Mouse (Mus musculus): ENCODE measurements around the gene Ifitm2.
"Not testable (repeated sequence)": the region's sequence is repeated elsewhere in the genome, so short reads cannot be mapped to it uniquely, and the experiment has no call there.

Ifitm2 gene

GRCm38 (mm10) chr7:140968710-140969109 is 12.9 kb upstream of the Ifitm2 start:
- not testable (repeated sequence) for DNase-seq (ENCODE audit: low spot score in 2 of 2)

GRCm38 (mm10) chr7:140967862-140968591 is 12.2 kb upstream of the Ifitm2 start:
- DNase-seq (ENCODE audit: low spot score in 2 of 2), result no peak

GRCm38 (mm10) chr7:140966921-140967320 is 11.1 kb upstream of the Ifitm2 start, which contains the start of gene Ifitm1:
Ifitm1 (plus strand) TSS chr7:140967221.
- no peak for DNase-seq (ENCODE audit: low spot score in 2 of 2)

- DNase-seq (ENCODE audit: low spot score in 2 of 2), result no peak
Measured at GRCm38 (mm10) chr7:140962733-140963132, 6.9 kb upstream of the Ifitm2 start.

- no peak for DNase-seq (ENCODE audit: low spot score in 2 of 2)
Measured at GRCm38 (mm10) chr7:140961416-140961815, 5.6 kb upstream of the Ifitm2 start.

- no peak for DNase-seq (ENCODE audit: low spot score in 2 of 2)
Measured at GRCm38 (mm10) chr7:140960026-140960425, 4.2 kb upstream of the Ifitm2 start.

- no peak for DNase-seq (ENCODE audit: low spot score in 2 of 2)
Measured at GRCm38 (mm10) chr7:140959181-140959901, 3.6 kb upstream of the Ifitm2 start.

GRCm38 (mm10) chr7:140956556-140956869 is 726 bp upstream of the Ifitm2 start:
- DNase-seq (ENCODE audit: low spot score in 2 of 2), result no peak

- no peak for DNase-seq (ENCODE audit: low spot score in 2 of 2)
Measured at GRCm38 (mm10) chr7:140955342-140955741, 445 bp downstream of the Ifitm2 start.

- no peak for DNase-seq (ENCODE audit: low spot score in 2 of 2)
Measured at GRCm38 (mm10) chr7:140954733-140955071, 1.1 kb downstream of the Ifitm2 start.

GRCm38 (mm10) chr7:140953800-140954732 is 1.7 kb downstream of the Ifitm2 start:
- no peak for DNase-seq (ENCODE audit: low spot score in 2 of 2)

GRCm38 (mm10) chr7:140953133-140953532 is 2.7 kb downstream of the Ifitm2 start:
- no peak for DNase-seq (ENCODE audit: low spot score in 2 of 2)

- no peak for DNase-seq (ENCODE audit: low spot score in 2 of 2)
Measured at GRCm38 (mm10) chr7:140952441-140952840, 3.3 kb downstream of the Ifitm2 start.

- no peak for DNase-seq (ENCODE audit: low spot score in 2 of 2)
Measured at GRCm38 (mm10) chr7:140951765-140952164, 4.0 kb downstream of the Ifitm2 start.

- no peak for DNase-seq (ENCODE audit: low spot score in 2 of 2)
Measured at GRCm38 (mm10) chr7:140951051-140951450, 4.7 kb downstream of the Ifitm2 start.

- no peak for DNase-seq (ENCODE audit: low spot score in 2 of 2)
Measured at GRCm38 (mm10) chr7:140949824-140950530, 5.8 kb downstream of the Ifitm2 start, which contains the start of gene Ifitm5. Ifitm5 (minus strand) TSS chr7:140950291.

GRCm38 (mm10) chr7:140949255-140949654 is 6.5 kb downstream of the Ifitm2 start:
- DNase-seq (ENCODE audit: low spot score in 2 of 2), result no peak

- no peak for DNase-seq (ENCODE audit: low spot score in 2 of 2)
Measured at GRCm38 (mm10) chr7:140948161-140948560, 7.6 kb downstream of the Ifitm2 start.

- no peak for DNase-seq (ENCODE audit: low spot score in 2 of 2)
Measured at GRCm38 (mm10) chr7:140946980-140947379, 8.8 kb downstream of the Ifitm2 start.

GRCm38 (mm10) chr7:140946311-140946710 is 9.5 kb downstream of the Ifitm2 start:
- no peak for DNase-seq (ENCODE audit: low spot score in 2 of 2)

- DNase-seq (ENCODE audit: low spot score in 2 of 2), result no peak
Measured at GRCm38 (mm10) chr7:140945247-140945646, 10.5 kb downstream of the Ifitm2 start.

- no peak for DNase-seq (ENCODE audit: low spot score in 2 of 2)
Measured at GRCm38 (mm10) chr7:140944236-140944635, 11.6 kb downstream of the Ifitm2 start.
